Mouse (Mus musculus) olfactory bulb, adult 2 months (tissue): ENCODE measurements around the gene Aqp2.

Experiments
- CTCF ChIP-seq: fragments of 200-500 bp; IDR thresholded peaks from 2 replicates; pipeline ENCODE4 v1.5.1; 2012; ENCODE audit warnings: low read depth, mild to moderate bottlenecking, low read length, moderate library complexity; ENCODE audit not compliant: insufficient read depth
- POLR2A ChIP-seq: fragments of 200-500 bp; IDR thresholded peaks from 2 replicates; pipeline ENCODE4 v1.6.1; 2012; ENCODE audit warnings: mild to moderate bottlenecking, low read depth, low read length, moderate library complexity; ENCODE audit not compliant: insufficient read depth

DNA sequence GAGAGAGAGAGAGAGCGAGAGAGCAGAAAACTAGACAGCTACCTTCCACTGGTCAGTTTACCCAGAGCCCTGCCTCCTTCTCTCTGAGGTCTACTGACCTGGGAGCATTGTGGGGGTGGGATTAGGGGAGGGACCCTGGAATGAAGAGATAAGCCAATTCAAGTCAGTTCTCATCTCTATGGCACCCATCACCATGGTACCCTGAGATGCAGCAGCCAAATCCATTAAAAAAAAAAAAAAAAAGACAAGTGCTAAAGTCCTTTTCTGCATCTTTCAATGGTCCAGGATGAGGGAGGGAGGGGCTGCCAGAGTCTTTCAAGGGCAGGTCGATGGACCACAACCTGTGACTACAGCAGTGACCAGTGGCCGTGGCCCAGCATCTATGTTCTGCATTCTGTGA lies 26.7 kb downstream of the Aqp2 start:
- TF ChIP-seq CTCF (no peak), POLR2A (no peak)
